Mouse (Mus musculus) spleen, adult 12 weeks (tissue): ENCODE results near the gene Ube2t.

Experiments used
- DNase-seq: peaks from one replicate; pipeline ENCODE4 v3.0.0; 2022; ENCODE audit warnings: low spot score

Gene Ube2t

GRCm38 (mm10) chr1:134995954-134996353 is 33.6 kb downstream of the Ube2t start:
- DNase-seq = no peak

DNA sequence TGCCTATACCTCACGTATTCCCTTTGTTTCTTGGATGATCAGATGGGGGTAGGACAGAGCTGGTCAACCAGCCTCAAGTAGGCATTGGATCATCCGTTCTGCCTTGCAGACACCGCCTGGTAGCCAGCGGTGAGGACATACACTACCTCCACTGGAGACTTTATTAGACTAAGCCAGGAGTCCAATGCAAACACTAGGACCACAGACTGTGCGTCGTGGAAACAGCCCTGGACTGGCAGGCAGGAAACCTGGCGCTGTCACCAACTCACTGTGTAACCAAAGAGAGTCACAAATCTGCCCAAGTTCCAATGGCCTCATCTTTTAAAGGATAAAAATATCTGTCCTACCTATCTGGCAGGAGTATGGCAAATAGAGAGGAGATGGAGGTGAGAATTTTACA is 34.1 kb downstream of the Ube2t start:
- no peak for DNase-seq

- no peak for DNase-seq
Measured at GRCm38 (mm10) chr1:134997568-134997967, 35.2 kb downstream of the Ube2t start.

DNA sequence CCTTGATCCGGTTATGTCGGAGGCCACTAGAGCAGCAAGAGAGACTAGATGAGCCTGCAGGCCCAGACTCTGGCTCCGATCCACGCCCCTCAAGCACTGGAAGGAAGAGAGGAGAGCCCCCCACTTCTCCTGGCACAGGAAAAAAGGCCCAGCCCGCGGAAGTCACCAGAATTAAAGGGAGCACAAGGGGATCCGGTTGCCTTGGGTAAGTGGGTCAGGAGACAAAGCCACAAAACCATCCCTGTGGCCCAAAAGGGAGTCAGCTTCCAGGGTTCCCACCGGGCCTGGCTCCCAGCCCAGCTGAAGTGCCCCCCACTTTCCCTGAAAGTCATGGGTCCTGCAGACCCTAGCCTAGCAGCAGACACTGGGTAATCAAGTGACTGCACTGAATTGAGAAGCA is 35.9 kb downstream of the Ube2t start:
- DNase-seq = no peak

GRCm38 (mm10) chr1:135000527-135000926 is 38.2 kb downstream of the Ube2t start:
- no peak for DNase-seq

DNA sequence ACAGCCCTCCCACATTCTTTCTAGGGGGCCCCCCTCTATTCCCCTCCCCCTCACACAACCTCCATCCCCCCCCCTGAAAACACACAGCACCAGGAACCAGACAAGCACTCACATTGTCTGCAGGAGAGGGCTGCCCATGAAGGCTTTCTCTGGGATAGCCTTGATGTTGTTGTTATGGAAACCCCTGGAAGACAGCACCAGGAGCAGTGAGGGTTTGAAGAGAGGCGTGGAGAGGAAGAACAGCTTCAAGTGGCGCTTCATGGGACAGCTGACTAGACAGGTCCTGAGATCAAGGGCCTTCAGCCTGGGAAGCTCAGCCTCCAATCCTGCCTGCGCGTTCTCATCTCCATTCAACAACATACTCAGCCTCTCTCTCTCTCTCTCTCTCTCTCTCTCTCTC is 41.0 kb downstream of the Ube2t start:
- DNase-seq = no peak

DNA sequence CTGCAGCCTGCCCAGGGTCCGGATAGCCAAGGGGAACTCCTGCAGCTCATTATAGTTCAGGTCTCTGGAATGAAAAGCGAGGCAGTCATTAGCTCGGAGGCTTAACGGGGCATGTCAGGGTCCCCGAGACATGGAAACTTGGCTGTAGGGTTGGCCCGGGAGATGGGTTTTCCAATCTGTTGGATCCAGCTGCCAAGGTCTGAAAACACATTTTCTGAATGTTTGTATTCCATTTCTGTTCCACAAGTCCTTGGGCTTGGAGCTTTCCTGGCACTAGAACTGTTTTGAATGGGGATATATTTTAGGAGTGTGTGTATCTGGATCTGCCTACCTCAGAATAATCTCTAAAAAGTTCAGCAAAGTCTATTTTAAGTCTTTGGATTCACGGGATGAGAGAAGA is 43.3 kb downstream of the Ube2t start:
- DNase-seq = no peak

DNA sequence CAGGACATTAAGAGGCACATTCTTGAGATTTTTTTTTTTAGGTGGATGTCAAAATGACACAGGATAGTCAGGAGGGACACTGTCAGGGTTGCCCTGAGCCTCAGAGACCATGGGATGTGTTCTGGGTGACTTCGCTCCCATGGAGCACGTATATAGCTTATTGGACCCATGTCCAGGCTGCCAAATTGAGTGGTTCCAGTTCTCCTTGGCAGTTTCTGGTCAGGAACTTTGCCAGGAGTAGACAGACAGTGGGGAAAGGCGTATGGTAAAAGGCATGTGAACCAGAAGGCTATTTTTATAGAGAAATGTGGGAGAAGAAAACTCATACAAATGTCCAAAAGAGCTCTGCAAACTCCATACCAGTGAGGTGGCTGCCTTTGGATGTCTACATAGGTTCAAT is 47.5 kb downstream of the Ube2t start:
- DNase-seq = no peak

- DNase-seq = no peak
Measured at GRCm38 (mm10) chr1:135011912-135012311, 49.5 kb downstream of the Ube2t start.

DNA sequence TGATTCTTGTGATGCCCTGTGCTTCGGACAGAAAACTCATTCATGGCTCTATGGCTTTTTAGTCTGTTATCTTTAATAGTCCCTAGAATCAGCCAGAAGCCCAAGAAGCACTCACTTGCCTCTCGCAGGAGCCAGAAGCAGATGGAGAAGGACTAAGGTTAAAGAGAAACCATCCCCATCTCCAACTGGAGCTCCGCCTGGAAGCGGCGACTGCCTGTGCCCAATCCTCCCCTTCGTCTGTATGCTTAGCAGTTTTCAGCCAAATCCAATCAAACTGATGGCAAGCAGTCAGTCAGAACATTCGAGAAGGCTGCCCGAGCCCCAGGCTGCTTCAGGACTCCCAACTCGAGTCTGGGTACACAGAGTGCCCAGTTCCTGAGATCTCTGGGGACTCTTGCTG is 50.1 kb downstream of the Ube2t start:
- DNase-seq = no peak

DNA sequence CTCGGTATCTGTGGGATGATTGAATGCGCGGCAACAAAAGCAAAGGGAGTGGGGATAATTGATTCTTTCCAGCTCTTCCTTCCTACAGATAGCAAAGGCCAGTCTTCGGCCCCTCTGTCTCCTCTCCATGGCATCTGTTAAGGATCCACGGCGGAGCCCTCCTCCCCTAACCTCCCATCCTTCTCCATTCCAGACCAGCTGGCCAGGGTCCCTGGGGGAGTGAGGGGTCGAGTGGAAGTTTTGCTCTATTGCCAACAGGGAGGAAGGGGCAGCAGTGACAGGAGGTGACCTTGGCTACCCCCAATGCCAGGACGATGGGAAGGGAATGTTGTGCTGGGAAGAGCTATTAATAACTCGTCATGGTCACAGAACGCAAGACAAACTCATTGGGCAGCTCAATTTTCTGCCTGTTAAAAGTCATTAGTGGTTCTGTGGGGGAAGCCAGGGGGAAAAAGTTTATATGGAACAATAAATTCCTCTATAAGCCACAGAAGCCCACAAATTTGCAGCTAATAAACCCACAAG is 52.6 kb downstream of the Ube2t start:
- DNase-seq = no peak

- DNase-seq = no peak
Measured at GRCm38 (mm10) chr1:135016907-135017655, 54.7 kb downstream of the Ube2t start.

DNA sequence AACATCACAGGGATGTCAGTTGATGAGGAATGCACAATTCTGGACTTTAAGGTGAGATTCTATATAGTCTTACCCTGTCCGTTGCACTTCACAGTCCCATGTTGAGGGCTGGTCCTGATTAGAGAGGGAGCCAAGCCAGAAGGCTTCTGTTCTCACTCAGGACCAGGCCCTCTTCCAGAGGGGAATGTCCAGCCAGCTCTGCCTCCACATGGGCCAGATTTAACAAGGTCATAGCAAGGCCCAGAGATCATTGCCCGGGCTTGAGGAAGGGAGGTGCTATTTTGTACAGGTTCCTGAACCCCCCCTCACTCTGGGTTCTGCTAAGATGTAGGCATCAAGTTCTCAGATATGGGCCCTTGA is 55.3 kb downstream of the Ube2t start:
- DNase-seq = no peak

GRCm38 (mm10) chr1:135019087-135019774 is 56.9 kb downstream of the Ube2t start:
- DNase-seq = no peak

DNA sequence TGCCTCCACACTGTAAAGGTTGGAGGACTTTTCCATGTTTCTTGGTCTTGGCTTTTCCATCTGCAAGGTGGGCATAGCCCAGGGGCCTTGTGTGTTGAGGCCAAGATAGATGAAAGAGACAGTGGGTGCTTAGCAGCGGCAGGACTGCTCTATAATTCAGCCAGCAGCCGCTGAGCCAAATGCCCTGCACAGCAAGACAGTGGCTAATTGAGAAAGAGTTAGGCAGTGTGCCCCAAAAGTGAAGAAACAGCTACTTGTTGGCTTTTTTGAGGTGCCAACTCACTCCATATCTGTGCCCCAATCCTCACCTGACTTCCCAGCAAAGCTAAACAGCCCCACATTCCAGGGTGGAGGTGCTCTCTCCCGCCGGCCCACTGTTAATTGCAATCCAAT is 57.4 kb downstream of the Ube2t start:
- no peak for DNase-seq

DNA sequence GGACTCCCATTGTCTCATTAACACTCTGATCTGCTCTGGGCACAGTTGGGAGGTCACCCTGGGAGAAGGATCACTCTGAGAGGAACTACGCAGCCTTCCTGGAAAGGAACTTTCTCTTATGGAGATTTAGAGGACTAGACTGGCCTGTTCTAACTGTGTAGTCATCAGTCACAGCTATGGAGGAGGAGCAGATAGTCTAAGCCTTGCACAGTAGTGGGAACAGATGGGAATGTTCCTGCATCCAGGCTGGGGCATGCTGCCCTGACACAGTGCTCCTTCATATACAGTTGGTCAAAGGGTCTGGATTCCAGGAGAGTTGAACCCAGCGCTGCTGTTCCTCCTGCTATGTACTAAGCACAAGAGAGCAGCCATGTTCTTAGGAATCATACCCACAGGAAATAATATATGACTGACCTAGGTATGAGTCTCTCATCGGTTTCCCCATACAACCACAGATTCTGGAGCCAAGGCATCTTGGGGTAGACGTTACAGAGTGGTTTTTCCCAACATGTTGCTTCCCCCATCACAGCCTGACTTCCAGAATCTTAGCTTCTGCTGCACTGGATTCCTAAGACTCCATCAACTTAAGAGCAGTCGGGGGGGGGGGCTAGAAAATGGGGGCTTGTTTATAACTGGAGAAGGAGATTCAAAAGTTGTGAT is 58.0 kb downstream of the Ube2t start:
- no peak for DNase-seq

DNA sequence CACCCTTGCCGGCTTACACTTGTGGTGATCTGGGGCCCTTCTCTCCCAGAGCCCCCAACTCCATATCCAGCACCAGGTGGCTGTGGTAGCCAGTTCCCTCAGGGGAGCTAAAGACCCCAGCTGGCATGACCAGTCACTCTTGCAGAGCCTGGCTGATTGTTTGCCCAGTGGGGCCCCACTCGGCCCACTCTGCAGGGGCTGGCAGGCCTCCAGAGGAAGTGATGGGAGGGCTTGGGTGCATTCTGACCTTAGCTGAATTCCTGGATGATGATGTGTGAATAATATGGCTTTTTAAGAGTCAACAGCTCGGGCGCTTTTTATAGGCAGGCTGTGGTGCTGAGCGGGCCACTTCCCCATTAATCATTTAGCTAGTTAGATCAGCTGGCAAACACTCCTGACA is 58.6 kb downstream of the Ube2t start:
- no peak for DNase-seq

GRCm38 (mm10) chr1:135021936-135022335 is 59.6 kb downstream of the Ube2t start:
- no peak for DNase-seq

GRCm38 (mm10) chr1:135023583-135023982 is 61.2 kb downstream of the Ube2t start:
- no peak for DNase-seq
